8 mouse cellular contexts compared by ENCODE assay signal in genomic region chr8:4678218-4678907, GRCm38 (mm10).
DNase-seq lines count a peak whose midpoint lies in the region; ATAC-seq and TF ChIP-seq lines count a peak whose summit lies in the region.

No protein-coding gene starts in this region.

- peak overlapping the region; percentile 54 for H3K4me2 ChIP-seq in limb, embryonic 14.5 days (replicated peaks; ENCODE audit: low read depth, low read length, severe bottlenecking)
- peak overlapping the region; percentile 59 for H3K4me2 ChIP-seq in midbrain, embryonic 15.5 days

- H3K36me3 ChIP-seq in limb, embryonic 14.5 days (ENCODE audit: control insufficient read depth, insufficient read depth, low read length): no peaks in the 10 kb centered on the region
- H3K36me3 ChIP-seq in midbrain, embryonic 15.5 days (replicated peaks): no peaks in the 10 kb centered on the region

- WGBS in limb, embryonic 14.5 days: under 1% methylated on average over 36 of the region's 37 CpGs
- WGBS in midbrain, embryonic 15.5 days: under 1% methylated on average over 37 of the region's 37 CpGs

- peak overlapping the region; percentile 97 for H3K27ac ChIP-seq in limb, embryonic 14.5 days (replicated peaks; ENCODE audit: low read depth, low read length)
- H3K27ac ChIP-seq in midbrain, embryonic 15.5 days: peak overlapping the region; percentile 100

- peaks cover 4% of the 10 kb centered on the region; the same call in 1 of the 2 replicates for H3K9me3 ChIP-seq in limb, embryonic 14.5 days (ENCODE audit: control insufficient read depth, low read length)
- no peaks in the 10 kb centered on the region for H3K9me3 ChIP-seq in midbrain, embryonic 15.5 days

- DNase-seq in layer of hippocampus, adult 11-12 months (ENCODE audit: low spot score): peak; percentile 88
- no peak for DNase-seq in layer of hippocampus, postnatal 14 days (ENCODE audit: low spot score in 2 of 2)
- DNase-seq in embryo, embryonic 10 days (ENCODE audit: low spot score): peak; percentile 92
- DNase-seq in gastrocnemius, postnatal 25 days: peak; percentile 83
- DNase-seq in kidney, adult 11 months: peak; percentile 90
- peak; percentile 90 for DNase-seq in limb, embryonic 14.5 days (ENCODE audit: low spot score)
- DNase-seq in spleen, postnatal 14 days (ENCODE audit: low spot score in 2 of 2): peak; percentile 72 to 84

- no peaks in the 10 kb centered on the region for H3K27me3 ChIP-seq in limb, embryonic 14.5 days (ENCODE audit: control insufficient read depth, insufficient read depth, low read length)
- H3K27me3 ChIP-seq in midbrain, embryonic 15.5 days (replicated peaks): no peaks in the 10 kb centered on the region

- H3K9ac ChIP-seq in limb, embryonic 14.5 days (ENCODE audit: low read depth, low read length, severe bottlenecking): peak overlapping the region; percentile 77
- H3K9ac ChIP-seq in midbrain, embryonic 15.5 days: peak overlapping the region; percentile 89

- peak; percentile 4; the same call in 1 of the 2 replicates for TF ChIP-seq POLR2A in limb, embryonic 14.5 days (IDR thresholded peaks at IDR 0.05; ENCODE audit: borderline replicate concordance, extremely low read depth, insufficient read depth, insufficient read length)

- H3K4me1 ChIP-seq in limb, embryonic 14.5 days (ENCODE audit: control insufficient read depth, insufficient read depth, low read length): peaks cover 5% of the 10 kb centered on the region; the same call in 1 of the 2 replicates
- peaks cover 7% of the 10 kb centered on the region for H3K4me1 ChIP-seq in midbrain, embryonic 15.5 days

- peak overlapping the region; percentile 74 for H3K4me3 ChIP-seq in limb, embryonic 14.5 days (replicated peaks; ENCODE audit: low read length)
- peak overlapping the region; percentile 82 for H3K4me3 ChIP-seq in midbrain, embryonic 15.5 days

- ATAC-seq in limb, embryonic 14.5 days (ENCODE audit: low FRiP score, low read depth): peak; percentile 62
- ATAC-seq in midbrain, embryonic 15.5 days (replicated peaks): peak; percentile 74

Comparison
In these comparisons a context has a peak if more than half of its experiments do, and no peak if none do; other contexts are left out.
1. DNase-seq: peak in layer of hippocampus, adult 11-12 months (single experiment), embryo, embryonic 10 days (single experiment), gastrocnemius, postnatal 25 days (single experiment), kidney, adult 11 months (single experiment), limb, embryonic 14.5 days (single experiment) and spleen, postnatal 14 days (2 of 2); none in layer of hippocampus, postnatal 14 days (0 of 2).